Mouse (Mus musculus) CH12.LX (cell line): ENCODE results near the gene Cmtm8.

Experiments
- CTCF ChIP-seq, 2 experiments: IDR thresholded peaks in 1 of 2; conservative IDR thresholded peaks in 1 of 2; 2 replicates each; pipeline ENCODE4 v1.5.1; 2011 to 2012; ENCODE audit warnings: low read depth in 2 of 2, low read length in 2 of 2, improper control_type of control experiment in 1 of 2, inconsistent platforms in 1 of 2, mild to moderate bottlenecking in 1 of 2, moderate library complexity in 1 of 2
- EP300 ChIP-seq: IDR thresholded peaks from 2 replicates; pipeline ENCODE4 v1.6.1; 2011; ENCODE audit warnings: low read length, improper control_type of control experiment
- MYC ChIP-seq: IDR thresholded peaks from 2 replicates; pipeline ENCODE4 v1.6.1; 2011; ENCODE audit warnings: low read depth, mild to moderate bottlenecking, improper control_type of control experiment, low read length
- POLR2A ChIP-seq: IDR thresholded peaks from 2 replicates; pipeline ENCODE4 v1.6.1; 2011; ENCODE audit warnings: low read depth, mild to moderate bottlenecking, improper control_type of control experiment, low read length
- SMC3 ChIP-seq: IDR thresholded peaks from 2 replicates; pipeline ENCODE4 v1.6.1; 2011; ENCODE audit warnings: low read depth, low read length, improper control_type of control experiment

DNA sequence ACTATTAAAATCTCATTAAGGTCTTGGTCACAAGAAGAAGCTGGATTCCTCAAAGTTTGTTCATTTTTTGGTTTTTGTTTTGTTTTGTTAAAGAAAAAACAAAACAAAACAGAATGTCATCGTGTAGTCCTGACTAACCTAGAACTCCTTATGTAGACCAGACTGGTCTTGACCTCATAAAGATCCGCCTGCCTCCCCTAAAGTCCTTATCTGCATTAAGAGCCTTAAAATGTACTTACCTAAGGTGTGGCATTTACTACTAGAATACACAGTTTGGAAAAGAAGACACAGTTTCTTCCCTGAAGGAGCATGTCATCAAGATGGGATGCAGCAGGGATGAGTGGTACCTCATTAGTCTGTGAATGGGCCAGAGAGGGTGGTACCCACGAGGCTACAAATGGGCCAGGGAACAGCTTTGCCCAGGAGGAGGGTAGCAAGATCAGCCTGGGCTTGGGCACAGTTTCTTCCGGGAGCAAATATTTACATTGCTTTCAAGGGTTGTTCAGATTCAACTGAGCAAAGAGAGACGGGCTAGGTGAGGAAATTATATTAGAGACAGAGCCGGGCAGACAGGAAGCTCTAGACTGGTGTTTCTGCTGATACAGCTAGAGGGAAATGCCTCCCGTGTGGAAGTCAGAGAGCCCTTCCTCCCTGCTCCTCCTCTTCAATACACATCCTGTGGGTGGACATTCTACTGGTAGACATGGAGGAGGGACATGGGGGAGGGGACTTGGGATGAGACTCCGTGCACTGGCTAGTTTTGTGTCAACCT lies 7.6 kb upstream of the Cmtm8 start:
- no peak for TF ChIP-seq CTCF (conservative IDR thresholded peaks at IDR 0.05 in 1 of 2, IDR thresholded peaks at IDR 0.05 in 1 of 2; ENCODE audit: low read depth in 2 of 2, low read length in 2 of 2)
- TF ChIP-seq POLR2A, result no peak
- no peak for TF ChIP-seq MYC
- no peak for TF ChIP-seq EP300
- no peak for TF ChIP-seq SMC3
